Mouse (Mus musculus) lung, adult 2 months (tissue): ENCODE measurements around the gene Spatc1l.

Source experiments
- CTCF ChIP-seq: fragments of 200-500 bp; IDR thresholded peaks from 2 replicates; pipeline ENCODE4 v1.5.1; 2011; ENCODE audit warnings: mild to moderate bottlenecking, low read length, control low read depth; ENCODE audit not compliant: insufficient read depth
- POLR2A ChIP-seq: fragments of 200-500 bp; IDR thresholded peaks from 2 replicates; pipeline ENCODE4 v1.6.1; 2011; ENCODE audit warnings: low read depth, mild to moderate bottlenecking, control low read depth, low read length, borderline replicate concordance; ENCODE audit errors: extremely low read depth

- TF ChIP-seq POLR2A (no peak), CTCF (no peak)
Measured at GRCm38 (mm10) chr10:76537619-76538018, 24.5 kb upstream of the Spatc1l start.
